Mouse (Mus musculus): Measurements from ENCODE around the gene A630095N17Rik. TPM values are rescaled to one million over a fixed set of nuclear protein-coding genes. Genes with fewer than 3 reads are reported as not detected.

Gene A630095N17Rik
- polyA plus RNA-seq, 1 experiment, result not detected

- 12% methylated on average over 17 of the region's 17 CpGs for WGBS
- Histone ChIP-seq H3K27me3 (ENCODE audit: control insufficient read depth, insufficient read depth, low read length) (no peaks in the 10 kb centered on the region), H3K4me1 (ENCODE audit: control insufficient read depth, insufficient read depth, low read length) (peaks cover 24% of the 10 kb centered on the region), H3K27ac (ENCODE audit: insufficient read depth, low read length) (0 out of 2 replicates have a peak overlapping the region, but pooled peaks have one; percentile 3), H3K4me3 (replicated peaks; ENCODE audit: insufficient read depth, low read depth, low read length) (peak overlapping the region; percentile 65)
- TF ChIP-seq CTCF (IDR thresholded peaks at IDR 0.05; ENCODE audit: borderline replicate concordance, insufficient read depth, low read depth, low read length) (no peak), POLR2A (IDR thresholded peaks at IDR 0.05; ENCODE audit: borderline replicate concordance, insufficient read depth, low read length) (no peak)
- DNase-seq, result no peak
Measured at GRCm38 (mm10) chr1:75211141-75211708, 20.7 kb downstream of the A630095N17Rik start.

GRCm38 (mm10) chr1:75210136-75211087 lies 21.5 kb downstream of the A630095N17Rik start, which contains the start of the genes Glb1l and Stk16:
TSS of gene Glb1l (minus strand) at chr1:75210813.
TSS of gene Stk16 (plus strand) at chr1:75210838.
- Histone ChIP-seq H3K27me3 (ENCODE audit: control insufficient read depth, insufficient read depth, low read length) (no peaks in the 10 kb centered on the region), H3K27ac (ENCODE audit: insufficient read depth, low read length) (0 out of 2 replicates have a peak within 1 kb of the TSS, but pooled peaks have one; percentile 19), H3K4me1 (ENCODE audit: control insufficient read depth, insufficient read depth, low read length) (peaks cover 16% of the 10 kb centered on the region; the same call in 1 of the 2 replicates), H3K4me3 (replicated peaks; ENCODE audit: insufficient read depth, low read depth, low read length) (peak within 1 kb of the TSS; percentile 65)
- DNase-seq, result peak; percentile 96 to 97
- TF ChIP-seq CTCF (IDR thresholded peaks at IDR 0.05; ENCODE audit: borderline replicate concordance, insufficient read depth, low read depth, low read length), result no peak
- peak; percentile 63; the same call in 1 of the 2 replicates for TF ChIP-seq POLR2A (IDR thresholded peaks at IDR 0.05; ENCODE audit: borderline replicate concordance, insufficient read depth, low read length)
- WGBS, result 5% methylated on average over 42 of the region's 42 CpGs

- Histone ChIP-seq H3K4me1 (ENCODE audit: control insufficient read depth, insufficient read depth, low read length) (peaks cover 16% of the 10 kb centered on the region; the same call in 1 of the 2 replicates), H3K4me3 (replicated peaks; ENCODE audit: insufficient read depth, low read depth, low read length) (peak overlapping the region; percentile 34), H3K27me3 (ENCODE audit: control insufficient read depth, insufficient read depth, low read length) (no peaks in the 10 kb centered on the region), H3K27ac (ENCODE audit: insufficient read depth, low read length) (no peak overlapping the region)
- WGBS, result 12% methylated on average over 34 of the region's 34 CpGs
- DNase-seq, result no peak
- TF ChIP-seq POLR2A (IDR thresholded peaks at IDR 0.05; ENCODE audit: borderline replicate concordance, insufficient read depth, low read length) (no peak), CTCF (IDR thresholded peaks at IDR 0.05; ENCODE audit: borderline replicate concordance, insufficient read depth, low read depth, low read length) (no peak)
Measured at GRCm38 (mm10) chr1:75208967-75209678, 22.8 kb downstream of the A630095N17Rik start.

GRCm38 (mm10) chr1:75201236-75201635 lies 30.7 kb downstream of the A630095N17Rik start:
- Histone ChIP-seq H3K27ac (ENCODE audit: insufficient read depth, low read length) (no peak overlapping the region), H3K4me3 (replicated peaks; ENCODE audit: insufficient read depth, low read depth, low read length) (no peak overlapping the region), H3K4me1 (ENCODE audit: control insufficient read depth, insufficient read depth, low read length) (no peaks in the 10 kb centered on the region), H3K27me3 (ENCODE audit: control insufficient read depth, insufficient read depth, low read length) (no peaks in the 10 kb centered on the region)
- 90% methylated on average over 1 of the region's 1 CpGs for WGBS
- DNase-seq, result no peak
- TF ChIP-seq POLR2A (IDR thresholded peaks at IDR 0.05; ENCODE audit: borderline replicate concordance, insufficient read depth, low read length) (no peak), CTCF (IDR thresholded peaks at IDR 0.05; ENCODE audit: borderline replicate concordance, insufficient read depth, low read depth, low read length) (no peak)

- Histone ChIP-seq H3K4me1 (ENCODE audit: control insufficient read depth, insufficient read depth, low read length) (peaks cover 5% of the 10 kb centered on the region), H3K4me3 (replicated peaks; ENCODE audit: insufficient read depth, low read depth, low read length) (peak overlapping the region; percentile 82), H3K27me3 (ENCODE audit: control insufficient read depth, insufficient read depth, low read length) (no peaks in the 10 kb centered on the region), H3K27ac (ENCODE audit: insufficient read depth, low read length) (peak overlapping the region; percentile 6)
- under 1% methylated on average over 19 of the region's 19 CpGs for WGBS
- DNase-seq, result peak in 1 of 2 experiments; percentile 50
- TF ChIP-seq CTCF (IDR thresholded peaks at IDR 0.05; ENCODE audit: borderline replicate concordance, insufficient read depth, low read depth, low read length) (no peak), POLR2A (IDR thresholded peaks at IDR 0.05; ENCODE audit: borderline replicate concordance, insufficient read depth, low read length) (no peak)
Measured at GRCm38 (mm10) chr1:75192452-75192851, 39.5 kb downstream of the A630095N17Rik start.

- 2% methylated on average over 56 of the region's 56 CpGs for WGBS
- Histone ChIP-seq H3K27ac (ENCODE audit: insufficient read depth, low read length) (peak within 1 kb of the TSS; percentile 74), H3K4me3 (replicated peaks; ENCODE audit: insufficient read depth, low read depth, low read length) (peak within 1 kb of the TSS; percentile 82), H3K4me1 (ENCODE audit: control insufficient read depth, insufficient read depth, low read length) (peaks cover 5% of the 10 kb centered on the region), H3K27me3 (ENCODE audit: control insufficient read depth, insufficient read depth, low read length) (no peaks in the 10 kb centered on the region)
- DNase-seq, result peak; percentile 95 to 99
- TF ChIP-seq POLR2A (IDR thresholded peaks at IDR 0.05; ENCODE audit: borderline replicate concordance, insufficient read depth, low read length) (peak; percentile 88), CTCF (IDR thresholded peaks at IDR 0.05; ENCODE audit: borderline replicate concordance, insufficient read depth, low read depth, low read length) (no peak)
Measured at GRCm38 (mm10) chr1:75191622-75192402, 40.1 kb downstream of the A630095N17Rik start, which contains the start of the genes Ankzf1 and Atg9a. TSS of gene Ankzf1 (plus strand) at chr1:75192151. TSS of gene Atg9a (minus strand) at chr1:75192196.
